Mouse (Mus musculus): ENCODE measurements around the gene Maneal. TPM values are rescaled to one million over a fixed set of nuclear protein-coding genes. Genes with fewer than 3 reads are reported as not detected.

The Maneal gene
- polyA plus RNA-seq, 1 experiment from 2014 or later: 11.5 TPM

DNA sequence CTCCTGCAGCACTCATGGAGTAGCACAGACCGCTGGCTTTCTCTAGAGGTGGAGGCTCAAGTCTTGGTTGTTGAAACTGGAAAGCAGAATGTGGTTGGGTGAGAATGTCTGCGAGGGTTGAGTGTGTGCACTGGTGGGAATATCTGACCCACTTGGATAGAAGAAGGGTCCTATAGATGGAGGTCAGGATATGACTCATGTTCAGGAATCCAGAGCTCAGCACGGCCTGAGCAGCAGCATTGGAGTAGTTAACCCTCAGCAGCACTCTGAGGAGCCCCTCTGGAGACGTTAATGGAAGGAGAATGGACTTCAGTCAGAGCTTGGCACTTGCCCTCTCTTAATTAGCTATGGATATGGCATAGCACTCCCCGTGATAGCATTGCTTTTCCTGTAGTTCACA is 32.3 kb downstream of the Maneal start:
- Histone ChIP-seq H3K27ac (ENCODE audit: low read depth, low read length) (no peak overlapping the region), H3K36me3 (ENCODE audit: control insufficient read depth, insufficient read depth, low read length) (peaks cover 3% of the 10 kb centered on the region; the same call in 1 of the 2 replicates), H3K4me1 (ENCODE audit: control insufficient read depth, insufficient read depth, low read length) (no peaks in the 10 kb centered on the region), H3K4me2 (no peak overlapping the region), H3K27me3 (ENCODE audit: control insufficient read depth, insufficient read depth, low read length) (no peaks in the 10 kb centered on the region), H3K4me3 (ENCODE audit: low read depth, low read length) (no peak overlapping the region), H3K9ac (ENCODE audit: low read length) (no peak overlapping the region), H3K9me3 (ENCODE audit: control insufficient read depth, low read length) (no peaks in the 10 kb centered on the region)
- ATAC-seq (ENCODE audit: low FRiP score): no peak
- DNase-seq (ENCODE audit: low spot score, missing footprints): no peak
- 94% methylated on average over 5 of the region's 5 CpGs for WGBS

DNA sequence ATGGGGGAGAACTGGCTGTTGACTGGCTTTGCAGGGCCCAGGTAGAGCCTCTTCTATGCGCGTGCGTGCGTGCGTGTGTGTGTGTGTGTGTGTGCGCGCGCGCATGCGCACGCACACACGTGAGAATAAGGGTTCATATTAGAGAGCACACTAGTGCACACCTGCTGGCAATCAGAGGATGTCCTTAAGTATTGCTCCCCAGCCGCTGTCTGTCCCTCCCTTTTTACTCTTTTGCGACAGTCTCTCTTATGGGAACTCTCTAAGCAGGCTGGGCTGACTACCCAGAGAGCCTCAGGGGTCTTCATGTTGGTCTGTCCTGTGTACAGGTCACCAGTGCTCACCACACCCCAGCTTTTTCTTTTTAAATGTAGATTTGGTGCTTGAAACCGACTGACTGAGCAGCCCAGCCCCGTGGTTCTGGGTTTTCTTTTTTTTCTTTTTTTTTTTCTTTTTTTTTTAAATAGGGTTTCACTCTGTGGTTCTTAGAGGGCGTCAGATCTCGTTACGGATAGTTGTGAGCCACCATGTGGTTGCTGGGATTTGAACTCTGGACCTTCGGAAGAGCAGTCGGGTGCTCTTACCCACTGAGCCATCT is 36.5 kb downstream of the Maneal start:
- 97% methylated on average over 21 of the region's 21 CpGs for WGBS

DNA sequence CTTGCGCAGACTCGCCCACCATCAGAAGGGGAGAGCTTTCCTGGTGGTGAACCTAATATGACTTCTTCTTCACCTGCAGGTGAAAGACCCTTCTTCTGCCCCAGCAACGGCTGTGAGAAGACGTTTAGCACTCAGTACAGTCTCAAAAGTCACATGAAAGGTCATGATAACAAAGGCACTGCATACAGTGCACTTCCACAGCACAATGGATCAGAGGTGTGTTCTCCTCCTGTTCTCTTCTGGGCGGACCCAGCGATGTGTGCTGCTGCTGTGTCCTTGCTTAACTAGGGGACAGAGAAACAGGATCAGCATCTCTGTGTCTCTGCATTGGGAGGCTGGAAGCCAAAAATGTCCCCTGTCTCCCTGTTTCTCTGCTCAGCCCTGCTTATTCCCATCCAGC is 37.0 kb downstream of the Maneal start:
- ATAC-seq (ENCODE audit: low FRiP score): no peak
- H3K36me3 ChIP-seq (ENCODE audit: control insufficient read depth, insufficient read depth, low read length): peaks cover 6% of the 10 kb centered on the region; the same call in 1 of the 2 replicates

More for the DNA sequence above, 36.5 kb downstream of the Maneal start:
- H3K9ac ChIP-seq (ENCODE audit: low read length): no peak overlapping the region
- H3K4me1 ChIP-seq (ENCODE audit: control insufficient read depth, insufficient read depth, low read length): no peaks in the 10 kb centered on the region
- no peaks in the 10 kb centered on the region for H3K27me3 ChIP-seq (ENCODE audit: control insufficient read depth, insufficient read depth, low read length)
- H3K27ac ChIP-seq (ENCODE audit: low read depth, low read length): no peak overlapping the region
- no peak overlapping the region for H3K4me2 ChIP-seq
- DNase-seq (ENCODE audit: low spot score, missing footprints) (no peak), ATAC-seq (ENCODE audit: low FRiP score) (no peak)
- H3K9me3 ChIP-seq (ENCODE audit: control insufficient read depth, low read length): no peaks in the 10 kb centered on the region
- H3K4me3 ChIP-seq (ENCODE audit: low read depth, low read length): no peak overlapping the region
- H3K36me3 ChIP-seq (ENCODE audit: control insufficient read depth, insufficient read depth, low read length): peaks cover 3% of the 10 kb centered on the region; the same call in 1 of the 2 replicates

DNA sequence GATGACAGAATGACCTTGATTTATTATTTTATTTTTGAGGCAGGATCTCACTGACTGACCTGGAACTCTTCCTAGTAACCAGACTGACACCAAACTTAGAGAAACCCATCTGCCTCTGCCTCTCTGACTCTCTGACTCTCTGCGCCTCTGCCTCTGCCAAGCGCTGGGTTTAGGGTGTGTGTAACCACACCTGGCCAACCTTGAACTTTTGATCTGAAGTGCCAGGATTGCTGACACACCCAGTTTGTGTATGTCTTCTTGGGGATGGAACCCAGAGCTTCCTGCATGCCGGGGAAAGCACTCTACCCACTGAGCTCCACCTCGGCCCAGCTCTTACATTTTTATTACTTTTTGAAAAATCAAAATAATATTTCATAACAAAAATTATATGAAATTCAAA is 43.1 kb downstream of the Maneal start:
- H3K36me3 ChIP-seq (ENCODE audit: control insufficient read depth, insufficient read depth, low read length): peaks cover 2% of the 10 kb centered on the region; the same call in 1 of the 2 replicates
- no peak overlapping the region for H3K4me3 ChIP-seq (ENCODE audit: low read depth, low read length)
- H3K27ac ChIP-seq (ENCODE audit: low read depth, low read length): no peak overlapping the region
- H3K9ac ChIP-seq (ENCODE audit: low read length): no peak overlapping the region
- no peak overlapping the region for H3K4me2 ChIP-seq
- no peaks in the 10 kb centered on the region for H3K9me3 ChIP-seq (ENCODE audit: control insufficient read depth, low read length)
- H3K4me1 ChIP-seq (ENCODE audit: control insufficient read depth, insufficient read depth, low read length): peaks cover 5% of the 10 kb centered on the region; the same call in 1 of the 2 replicates
- WGBS: 90% methylated on average over 4 of the region's 4 CpGs
- no peak for DNase-seq (ENCODE audit: low spot score, missing footprints)
- H3K27me3 ChIP-seq (ENCODE audit: control insufficient read depth, insufficient read depth, low read length): no peaks in the 10 kb centered on the region
- no peak for ATAC-seq (ENCODE audit: low FRiP score)

More for the DNA sequence above, 37.0 kb downstream of the Maneal start:
- no peaks in the 10 kb centered on the region for H3K9me3 ChIP-seq (ENCODE audit: control insufficient read depth, low read length)
- H3K27ac ChIP-seq (ENCODE audit: low read depth, low read length): no peak overlapping the region
- DNase-seq (ENCODE audit: low spot score, missing footprints): no peak
- H3K9ac ChIP-seq (ENCODE audit: low read length): no peak overlapping the region
- no peaks in the 10 kb centered on the region for H3K4me1 ChIP-seq (ENCODE audit: control insufficient read depth, insufficient read depth, low read length)
- no peak overlapping the region for H3K4me2 ChIP-seq
- WGBS: 95% methylated on average over 6 of the region's 6 CpGs
- no peaks in the 10 kb centered on the region for H3K27me3 ChIP-seq (ENCODE audit: control insufficient read depth, insufficient read depth, low read length)
- H3K4me3 ChIP-seq (ENCODE audit: low read depth, low read length): no peak overlapping the region

DNA sequence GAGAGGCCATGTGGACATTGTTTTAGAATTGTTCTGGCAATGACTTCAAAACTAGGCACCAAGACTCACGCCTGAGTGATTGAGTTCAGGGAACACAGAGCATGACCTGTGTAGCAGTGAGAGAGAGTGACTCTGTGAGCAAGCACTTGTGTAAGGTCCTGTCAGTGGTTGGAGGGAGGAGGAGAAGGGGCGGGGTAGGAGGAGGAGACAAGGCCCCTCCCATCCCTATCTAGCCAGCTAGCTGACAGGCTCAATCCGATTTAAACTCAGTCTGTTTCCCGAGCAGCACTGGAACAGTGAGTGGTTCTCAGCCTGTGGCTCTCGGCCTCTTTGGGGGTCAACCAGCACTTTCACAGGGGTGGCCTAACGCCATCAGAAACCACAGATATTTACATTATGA is 44.2 kb downstream of the Maneal start:
- Histone ChIP-seq H3K9me3 (ENCODE audit: control insufficient read depth, low read length) (no peaks in the 10 kb centered on the region), H3K36me3 (ENCODE audit: control insufficient read depth, insufficient read depth, low read length) (0 out of 2 replicates have a peak, but pooled peaks cover 2% of the 10 kb centered on the region), H3K4me2 (no peak overlapping the region), H3K4me1 (ENCODE audit: control insufficient read depth, insufficient read depth, low read length) (peaks cover 5% of the 10 kb centered on the region; the same call in 1 of the 2 replicates), H3K4me3 (ENCODE audit: low read depth, low read length) (no peak overlapping the region), H3K9ac (ENCODE audit: low read length) (peak overlapping the region; percentile 12; the same call in 1 of the 2 replicates), H3K27ac (ENCODE audit: low read depth, low read length) (no peak overlapping the region), H3K27me3 (ENCODE audit: control insufficient read depth, insufficient read depth, low read length) (no peaks in the 10 kb centered on the region)
- peak; percentile 58; the same call in 1 of the 2 replicates for ATAC-seq (ENCODE audit: low FRiP score)
- 12% methylated on average over 6 of the region's 6 CpGs for whole genome bisulfite sequencing
- peak; percentile 84 for DNase-seq (ENCODE audit: low spot score, missing footprints)

DNA sequence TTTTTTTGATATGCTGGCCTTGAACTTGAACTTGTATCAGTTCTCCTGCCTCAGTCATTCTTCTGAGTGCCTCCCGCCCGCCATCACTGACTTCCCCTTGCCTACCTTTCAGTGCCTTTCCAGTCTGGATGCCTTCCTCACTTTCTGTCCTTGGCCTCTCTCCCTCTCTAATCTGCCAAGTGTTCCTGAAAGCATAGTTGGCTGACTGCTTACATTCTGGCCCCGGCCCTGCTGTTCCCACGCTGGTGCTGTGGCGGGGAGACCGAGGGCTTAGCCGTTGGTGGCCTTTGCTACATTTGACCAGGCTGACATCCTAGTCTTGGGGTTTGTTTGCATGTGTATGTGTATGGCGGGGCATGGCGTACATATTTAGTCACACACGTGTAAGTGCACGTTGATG is 46.1 kb downstream of the Maneal start:
- Histone ChIP-seq H3K27me3 (ENCODE audit: control insufficient read depth, insufficient read depth, low read length) (no peaks in the 10 kb centered on the region), H3K4me3 (ENCODE audit: low read depth, low read length) (no peak overlapping the region), H3K9ac (ENCODE audit: low read length) (no peak overlapping the region), H3K36me3 (ENCODE audit: control insufficient read depth, insufficient read depth, low read length) (0 out of 2 replicates have a peak, but pooled peaks cover 2% of the 10 kb centered on the region), H3K9me3 (ENCODE audit: control insufficient read depth, low read length) (no peaks in the 10 kb centered on the region), H3K4me1 (ENCODE audit: control insufficient read depth, insufficient read depth, low read length) (peaks cover 8% of the 10 kb centered on the region), H3K27ac (ENCODE audit: low read depth, low read length) (no peak overlapping the region), H3K4me2 (no peak overlapping the region)
- DNase-seq (ENCODE audit: low spot score, missing footprints) (no peak), ATAC-seq (ENCODE audit: low FRiP score) (no peak)
- WGBS: 93% methylated on average over 11 of the region's 11 CpGs

DNA sequence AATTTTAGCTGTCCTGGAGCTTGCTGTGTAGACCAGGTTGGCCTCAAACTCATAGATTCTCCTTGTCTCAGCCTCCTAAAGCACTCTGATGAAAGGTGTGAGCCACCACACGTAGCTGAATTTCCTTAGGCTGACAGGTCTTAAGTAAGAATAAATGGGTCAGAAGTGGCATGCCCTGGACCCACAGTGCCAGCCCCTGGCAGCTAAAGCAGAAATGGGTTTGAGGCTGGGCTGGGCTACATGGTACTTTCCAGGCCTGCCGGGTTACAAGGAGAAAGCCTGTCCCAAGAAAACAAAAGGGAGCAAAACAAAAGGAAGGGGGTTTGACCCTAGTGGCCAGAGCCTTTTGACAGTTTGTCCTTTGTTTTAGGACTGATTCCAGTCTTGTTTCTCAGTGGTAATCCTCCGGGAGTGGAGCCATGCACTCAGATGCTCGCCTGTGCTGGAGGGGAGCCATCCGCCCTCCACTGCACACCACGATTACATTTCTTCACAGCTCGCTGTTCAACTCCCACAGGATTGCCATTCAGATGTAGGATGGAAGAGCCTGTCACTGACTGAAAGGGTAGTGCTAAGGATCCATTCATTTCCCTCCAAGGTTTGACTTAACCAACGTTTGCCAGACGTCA is 50.5 kb downstream of the Maneal start:
- Histone ChIP-seq H3K4me2 (no peak overlapping the region), H3K4me3 (ENCODE audit: low read depth, low read length) (no peak overlapping the region), H3K36me3 (ENCODE audit: control insufficient read depth, insufficient read depth, low read length) (no peaks in the 10 kb centered on the region), H3K27me3 (ENCODE audit: control insufficient read depth, insufficient read depth, low read length) (no peaks in the 10 kb centered on the region), H3K4me1 (ENCODE audit: control insufficient read depth, insufficient read depth, low read length) (peaks cover 3% of the 10 kb centered on the region), H3K9ac (ENCODE audit: low read length) (no peak overlapping the region), H3K27ac (ENCODE audit: low read depth, low read length) (no peak overlapping the region), H3K9me3 (ENCODE audit: control insufficient read depth, low read length) (no peaks in the 10 kb centered on the region)
- WGBS: 16% methylated on average over 9 of the region's 9 CpGs
- ATAC-seq (ENCODE audit: low FRiP score) (no peak), DNase-seq (ENCODE audit: low spot score, missing footprints) (no peak)

DNA sequence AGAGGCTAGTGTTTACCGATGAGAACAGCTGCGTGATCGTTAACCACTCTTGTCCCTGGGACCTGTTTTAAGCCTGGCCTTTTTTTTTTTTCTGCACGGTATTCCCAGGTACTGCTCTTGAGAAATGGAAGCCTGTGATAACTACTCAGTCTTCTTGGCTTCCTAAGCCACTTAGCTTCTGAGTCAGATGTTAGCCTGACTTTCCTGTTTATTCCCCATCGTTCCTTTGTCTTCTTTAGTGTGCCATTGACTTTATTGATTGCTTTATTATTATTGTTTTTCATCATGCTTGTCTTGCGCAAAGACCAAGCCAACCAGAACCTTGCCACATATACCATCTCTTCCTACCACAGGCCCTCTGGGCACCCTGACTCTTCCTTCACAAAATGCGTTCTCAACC is 51.9 kb downstream of the Maneal start:
- Histone ChIP-seq H3K4me2 (no peak overlapping the region), H3K36me3 (ENCODE audit: control insufficient read depth, insufficient read depth, low read length) (peaks cover 3% of the 10 kb centered on the region; the same call in 1 of the 2 replicates), H3K4me3 (ENCODE audit: low read depth, low read length) (no peak overlapping the region), H3K9me3 (ENCODE audit: control insufficient read depth, low read length) (no peaks in the 10 kb centered on the region), H3K27ac (ENCODE audit: low read depth, low read length) (no peak overlapping the region), H3K27me3 (ENCODE audit: control insufficient read depth, insufficient read depth, low read length) (no peaks in the 10 kb centered on the region), H3K9ac (ENCODE audit: low read length) (no peak overlapping the region; the same call in 1 of the 2 replicates), H3K4me1 (ENCODE audit: control insufficient read depth, insufficient read depth, low read length) (peaks cover 3% of the 10 kb centered on the region)
- WGBS: 89% methylated on average over 7 of the region's 7 CpGs
- no peak for DNase-seq (ENCODE audit: low spot score, missing footprints)
- ATAC-seq (ENCODE audit: low FRiP score): no peak

DNA sequence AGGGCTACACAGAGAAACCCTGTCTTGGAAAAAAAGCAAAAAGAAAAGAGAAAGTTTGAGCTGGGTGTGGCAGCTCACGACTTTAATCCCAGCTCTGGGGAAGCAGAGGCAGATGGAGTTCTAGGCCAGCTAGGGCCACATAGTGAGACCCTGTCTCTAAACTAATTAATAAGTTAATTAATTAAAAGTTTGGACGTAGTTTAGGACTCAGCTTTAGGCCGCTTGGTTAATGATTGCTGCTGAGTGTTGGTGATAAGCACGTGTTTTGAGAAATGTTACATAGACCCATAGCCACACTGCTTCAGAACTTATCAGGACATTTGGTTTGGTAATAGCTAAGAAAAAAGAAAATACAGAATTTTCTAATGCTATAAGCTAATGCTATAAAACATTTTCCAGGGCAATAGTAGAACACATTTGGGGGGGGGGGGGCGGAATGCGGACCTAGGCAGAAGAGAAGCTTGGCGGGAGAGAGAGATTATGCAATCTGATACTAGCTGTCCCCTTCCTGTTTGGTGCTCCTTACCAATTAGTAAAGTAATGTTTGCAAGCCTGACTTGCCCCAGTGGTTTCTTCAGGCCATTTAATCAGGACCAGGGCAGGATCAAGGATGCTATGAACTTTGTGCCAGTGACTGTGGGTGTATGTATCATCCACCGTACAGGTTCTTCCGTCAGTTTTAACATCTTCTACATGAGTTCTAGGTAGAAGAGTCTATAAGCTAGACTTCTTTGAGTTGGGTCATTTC is 52.7 kb downstream of the Maneal start:
- H3K4me1 ChIP-seq (ENCODE audit: control insufficient read depth, insufficient read depth, low read length): peaks cover 3% of the 10 kb centered on the region
- H3K4me2 ChIP-seq: no peak overlapping the region
- no peak for ATAC-seq (ENCODE audit: low FRiP score)
- H3K27me3 ChIP-seq (ENCODE audit: control insufficient read depth, insufficient read depth, low read length): no peaks in the 10 kb centered on the region
- no peaks in the 10 kb centered on the region for H3K9me3 ChIP-seq (ENCODE audit: control insufficient read depth, low read length)
- H3K36me3 ChIP-seq (ENCODE audit: control insufficient read depth, insufficient read depth, low read length): peaks cover 3% of the 10 kb centered on the region; the same call in 1 of the 2 replicates
- no peak for DNase-seq (ENCODE audit: low spot score, missing footprints)
- H3K4me3 ChIP-seq (ENCODE audit: low read depth, low read length): no peak overlapping the region
- 90% methylated on average over 9 of the region's 9 CpGs for WGBS
- H3K27ac ChIP-seq (ENCODE audit: low read depth, low read length): no peak overlapping the region
- no peak overlapping the region for H3K9ac ChIP-seq (ENCODE audit: low read length)

Data from midbrain, embryonic 11.5 days (tissue).